Mouse (Mus musculus) left cerebral cortex, adult 2 months (tissue): ENCODE results near the gene Zswim3. TPM values are rescaled to one million over a fixed set of nuclear protein-coding genes. Genes with fewer than 3 reads are reported as not detected.
"Not testable (repeated sequence)": the region's sequence is repeated elsewhere in the genome, so short reads cannot be mapped to it uniquely, and the experiment has no call there.

Source experiments
- DNase-seq, 2 experiments: peaks; one replicate each; pipeline ENCODE4 v3.0.0; 2021 to 2022; ENCODE audit warnings: low spot score in 2 of 2, mixed read lengths in 1 of 2; ENCODE audit errors: extremely low spot score in 1 of 2
- H3K27ac ChIP-seq: fragments of 200-600 bp; 2 replicates; pipeline ENCODE4 v1.8.1; 2022
- H3K4me3 ChIP-seq: fragments of 200-600 bp; 2 replicates; pipeline ENCODE4 v1.8.1; 2022
- CTCF ChIP-seq: fragments of 200-600 bp; IDR thresholded peaks from 2 replicates; pipeline ENCODE4 v1.8.1; 2022; ENCODE audit warnings: antibody characterized with exemption, mild to moderate bottlenecking, moderate library complexity
- intact Hi-C: fragments of 180-260 bp; cut with DNase I; formaldehyde crosslinking; loops from one replicate; pipeline ENCODE4 v1.15.1; 2025
- total RNA-seq, 2 experiments: library from RNA; stranded (reverse); gene quantifications; 2 replicates each; pipeline ENCODE4 v1.2.3; 2021

The Zswim3 gene
- total RNA-seq, 2 experiments from 2014 or later, result 8.6 to 9.0 TPM

- H3K27ac ChIP-seq, result no peak overlapping the region
- DNase-seq, result peak; percentile 75 to 80
- TF ChIP-seq CTCF, result peak; percentile 91
- intact Hi-C loops, result no loop called here
- H3K4me3 ChIP-seq, result no peak overlapping the region
These were observed 10.6 kb upstream of the Zswim3 start for GRCm38 (mm10) chr2:164794293-164794692.

DNA sequence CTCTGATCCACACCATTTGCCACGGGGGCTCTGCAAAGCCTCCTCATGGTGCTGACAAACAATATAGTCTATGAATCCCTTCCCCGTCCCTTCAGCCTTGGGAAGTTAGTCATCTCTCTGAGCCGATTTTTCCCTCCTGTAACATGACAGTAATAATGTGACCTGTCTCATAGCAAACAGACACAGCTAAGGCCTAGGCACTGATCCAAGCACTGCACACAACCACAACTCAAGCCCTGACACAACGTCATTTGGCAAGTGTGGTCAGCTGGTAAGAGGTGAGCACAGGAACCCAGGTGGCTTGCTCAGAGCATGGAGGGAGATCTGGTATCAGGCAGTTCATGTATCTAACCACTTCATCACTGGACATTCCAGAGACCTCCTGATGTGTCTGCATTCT is 9.0 kb upstream of the Zswim3 start:
- DNase-seq, result no peak
- intact Hi-C loops, result no loop called here
- Histone ChIP-seq H3K4me3 (no peak overlapping the region), H3K27ac (no peak overlapping the region)
- no peak for TF ChIP-seq CTCF

DNA sequence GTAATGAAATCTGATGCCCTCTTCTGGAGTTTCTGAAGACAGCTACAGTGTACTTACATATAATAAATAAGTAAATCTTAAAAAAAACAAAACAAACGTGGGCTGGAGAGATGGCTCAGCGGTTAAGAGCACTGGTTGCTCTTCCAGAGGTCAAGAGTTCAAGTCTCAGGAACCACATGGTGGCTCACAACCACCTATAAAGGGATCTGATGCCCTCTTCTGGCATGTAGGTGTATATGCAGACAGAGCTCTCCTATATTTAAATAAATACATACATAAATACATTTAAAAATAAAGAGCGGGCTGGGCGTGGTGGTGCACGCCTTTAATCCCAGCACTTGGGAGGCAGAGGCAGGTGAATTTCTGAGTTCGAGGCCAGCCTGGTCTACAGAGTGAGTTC is 6.3 kb upstream of the Zswim3 start:
- H3K4me3 ChIP-seq, H3K27ac ChIP-seq, intact Hi-C loops, DNase-seq: not testable (repeated sequence)
- peak; percentile 44 for TF ChIP-seq CTCF

DNA sequence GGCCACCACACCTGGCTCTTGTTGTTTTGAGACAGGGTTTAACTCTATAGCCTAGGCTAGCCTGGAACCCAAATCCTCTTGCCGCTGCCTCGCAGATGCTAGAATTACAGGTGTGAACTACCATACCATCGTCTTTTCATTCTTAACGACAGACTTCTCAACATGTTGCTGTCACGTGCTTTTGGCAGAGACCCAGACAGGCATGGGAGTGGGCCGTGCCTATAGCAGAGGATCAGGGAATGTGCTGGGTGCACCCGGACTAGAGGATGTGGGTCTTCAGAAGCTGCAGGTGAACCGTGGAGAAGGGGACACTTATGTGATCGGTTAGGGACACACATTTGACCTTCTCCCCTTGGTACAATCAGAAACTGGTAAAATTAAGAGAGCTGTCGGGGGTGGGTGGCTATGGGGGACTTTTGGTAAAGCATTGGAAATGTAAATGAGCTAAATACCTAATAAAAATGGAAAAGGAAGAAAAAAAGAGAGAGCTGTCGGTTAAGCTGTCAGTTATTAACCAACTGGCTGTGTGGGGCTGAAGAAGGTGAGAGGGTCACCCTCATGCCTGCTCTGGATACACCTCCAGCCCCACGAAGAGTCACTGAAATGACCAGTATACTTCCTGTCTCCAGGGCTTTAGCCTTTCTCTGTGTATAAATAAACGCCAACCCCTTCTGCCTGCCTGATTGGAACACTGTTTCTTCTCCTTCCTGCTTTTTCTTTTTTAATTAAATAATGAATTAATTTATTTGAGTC is 4.5 kb upstream of the Zswim3 start:
- no peak overlapping the region for H3K27ac ChIP-seq
- no peak for TF ChIP-seq CTCF
- H3K4me3 ChIP-seq, result no peak overlapping the region
- DNase-seq, result no peak
- intact Hi-C loops, result no loop called here

DNA sequence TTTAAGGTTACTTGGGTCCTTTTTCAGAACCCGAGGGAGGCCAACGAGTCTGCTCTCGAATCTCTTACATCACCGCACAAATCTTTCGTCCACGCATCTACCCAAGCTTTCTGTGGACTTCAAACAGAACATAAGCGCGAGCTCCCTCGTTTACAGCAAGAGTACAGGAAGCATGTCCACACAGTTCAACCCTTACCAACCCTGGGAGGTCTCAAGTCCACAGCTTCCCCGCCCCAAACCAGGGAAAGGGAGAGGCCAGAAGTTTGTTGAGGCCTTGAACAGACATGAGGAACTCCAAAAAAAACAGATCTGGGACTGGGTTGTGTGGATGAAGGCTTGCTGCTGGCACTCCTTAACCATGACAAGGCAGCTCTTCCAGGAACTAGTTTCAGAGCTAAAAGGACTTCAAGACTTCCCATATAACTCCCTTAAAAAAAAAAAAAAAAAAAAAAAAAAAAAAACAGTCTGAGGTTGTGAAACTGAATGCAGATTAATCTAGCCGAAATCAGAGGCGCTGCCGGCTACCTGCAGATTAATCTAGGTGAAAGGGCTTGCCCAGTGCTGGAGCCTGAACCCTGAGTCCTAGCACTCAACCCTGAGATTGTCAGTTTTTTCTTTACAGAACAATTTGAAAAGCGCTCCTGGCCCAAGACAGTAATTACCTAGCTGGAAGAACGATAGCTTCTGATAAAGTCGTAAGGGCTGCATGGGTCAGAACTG is 1.5 kb upstream of the Zswim3 start:
- TF ChIP-seq CTCF, result no peak
- Histone ChIP-seq H3K4me3 (peak overlapping the region; percentile 77), H3K27ac (no peak overlapping the region)
- DNase-seq, result no peak
- intact Hi-C loops, result no loop called here

DNA sequence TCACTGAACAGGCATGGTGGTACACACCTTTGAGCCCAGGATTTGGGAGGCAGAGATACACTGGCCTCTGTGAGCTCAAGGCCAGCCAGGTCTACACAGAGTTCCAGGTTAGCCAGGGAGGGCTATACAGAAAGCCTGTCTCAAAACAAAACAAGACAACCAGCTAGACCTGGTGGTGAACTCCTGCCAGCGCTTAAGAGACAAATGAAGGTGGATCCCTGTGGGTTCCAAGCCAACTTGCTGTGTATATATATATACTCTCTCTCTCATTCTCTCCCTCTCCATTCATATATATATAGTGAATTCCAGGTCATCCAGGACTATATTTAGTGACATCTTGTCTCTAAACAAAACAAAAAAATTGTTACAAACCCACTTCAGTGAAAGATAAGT is 981 bp upstream of the Zswim3 start:
- intact Hi-C loops, result loop anchor here (2.0 kb wide), 1 partner anchor 19 kb away; the partner anchor contains the start of gene Zswim1
- H3K27ac ChIP-seq, result no peak overlapping the region

GRCm38 (mm10) chr2:164805332-164805718 is 427 bp downstream of the Zswim3 start:
- peak in 1 of 2 experiments; percentile 32 for DNase-seq
- Histone ChIP-seq H3K4me3 (peak overlapping the region; percentile 77), H3K27ac (peak overlapping the region; percentile 88)
- no peak for TF ChIP-seq CTCF
- intact Hi-C loops, result loop anchor here (2.0 kb wide), 1 partner anchor 17 kb away; the partner anchor contains the start of gene Zswim1

More for the DNA sequence above, 981 bp upstream of the Zswim3 start:
- DNase-seq, result no peak
- peak overlapping the region; percentile 77 for H3K4me3 ChIP-seq
- no peak; the same call in 1 of the 2 replicates for TF ChIP-seq CTCF

DNA sequence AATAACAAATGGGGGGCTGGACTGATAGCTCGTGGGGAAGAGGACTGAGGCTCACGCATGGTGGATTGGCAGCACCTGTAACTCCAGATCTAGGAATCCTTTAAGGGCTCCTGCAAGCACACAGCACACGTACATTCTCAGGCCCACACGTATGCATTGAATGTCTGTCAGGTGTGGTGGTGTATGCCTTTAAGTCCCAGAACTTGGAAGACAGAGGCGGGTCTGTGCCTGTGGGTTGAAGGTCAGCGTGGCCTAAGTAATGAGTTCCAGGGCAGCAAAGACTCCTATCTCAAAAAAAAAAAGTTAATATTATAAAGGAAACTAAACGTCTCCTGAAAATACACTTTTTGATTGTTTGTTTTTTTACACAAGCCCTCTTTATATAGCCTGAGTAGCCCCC is 1.7 kb downstream of the Zswim3 start:
- no peak overlapping the region for H3K4me3 ChIP-seq
- intact Hi-C loops, result no loop called here
- no peak overlapping the region for H3K27ac ChIP-seq
- no peak for DNase-seq
- TF ChIP-seq CTCF, result no peak

GRCm38 (mm10) chr2:164813557-164813956 is 8.7 kb downstream of the Zswim3 start:
- TF ChIP-seq CTCF, result no peak
- H3K27ac ChIP-seq, result no peak overlapping the region
- intact Hi-C loops, result no loop called here
- H3K4me3 ChIP-seq, result no peak overlapping the region
- DNase-seq, result no peak

DNA sequence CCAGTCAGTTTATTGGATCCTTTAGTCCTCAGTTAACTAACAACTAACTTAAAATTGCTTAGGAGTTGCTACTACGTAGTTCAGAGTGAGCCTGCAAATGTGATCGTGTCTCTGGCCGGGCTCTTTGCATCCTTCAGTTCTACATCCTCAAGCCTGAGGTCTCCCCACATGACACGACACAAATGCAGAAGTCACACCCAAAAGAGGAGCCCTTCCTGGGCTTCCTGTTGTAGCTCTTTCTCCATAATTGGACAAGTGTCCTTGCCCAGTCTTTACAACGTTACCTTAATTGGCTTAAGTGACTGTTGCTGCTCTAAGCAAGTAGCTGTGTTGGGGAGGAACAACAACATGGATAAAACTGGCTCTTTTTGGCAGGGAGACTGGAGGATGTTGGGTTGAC is 10.4 kb downstream of the Zswim3 start:
- Histone ChIP-seq H3K4me3 (no peak overlapping the region), H3K27ac (no peak overlapping the region)
- intact Hi-C loops, result no loop called here
- TF ChIP-seq CTCF, result no peak
- no peak for DNase-seq

- DNase-seq, result no peak
- H3K4me3 ChIP-seq, result no peak overlapping the region
- no peak for TF ChIP-seq CTCF
- intact Hi-C loops, result no loop called here
- no peak overlapping the region for H3K27ac ChIP-seq
These were observed 10.9 kb downstream of the Zswim3 start for GRCm38 (mm10) chr2:164815821-164816220.

GRCm38 (mm10) chr2:164817206-164817605 is 12.3 kb downstream of the Zswim3 start:
- Histone ChIP-seq H3K4me3 (no peak overlapping the region), H3K27ac (no peak overlapping the region)
- intact Hi-C loops, result no loop called here
- no peak for DNase-seq
- TF ChIP-seq CTCF, result no peak
